In the genomic region with DNA sequence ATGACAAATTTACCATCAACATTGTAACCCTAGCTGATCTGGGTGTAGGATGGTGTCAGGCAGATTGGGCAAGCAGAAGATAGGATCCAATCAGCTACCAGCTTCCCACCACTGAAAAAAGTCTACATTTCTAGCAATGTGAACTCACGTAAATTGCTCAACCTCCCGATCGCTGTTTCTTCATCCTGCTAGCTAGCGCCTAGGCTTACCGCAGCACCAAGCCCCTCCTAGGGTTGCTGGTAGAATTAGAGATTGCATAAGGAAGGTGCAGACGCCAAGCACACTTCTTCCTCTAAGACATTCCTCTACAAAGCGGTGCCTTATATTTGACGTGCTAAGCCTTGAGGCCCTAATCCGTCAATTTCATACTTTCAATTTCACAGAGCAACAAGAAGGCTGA, we compare ENCODE assay signal across 12 mouse cellular contexts. TPM values are rescaled to one million over a fixed set of nuclear protein-coding genes. Genes with fewer than 3 reads are reported as not detected.
DNase-seq lines count a peak whose midpoint lies in the region; ATAC-seq and TF ChIP-seq lines count a peak whose summit lies in the region.
"Had no signal": no experiment of that assay in that cellular context is flagged by ENCODE, and none has a peak within 500 bp of the region (broad histone marks: within the 10 kb centered on the region; RNA-seq: fewer than 3 reads in every experiment).

No protein-coding gene starts in this region.

- no peaks in the 10 kb centered on the region for H3K27me3 ChIP-seq in embryonic facial prominence, embryonic 14.5 days (replicated peaks; ENCODE audit: control insufficient read depth, insufficient read depth, low read length)
- no peaks in the 10 kb centered on the region for H3K27me3 ChIP-seq in embryonic facial prominence, embryonic 10.5 days (replicated peaks; ENCODE audit: low read depth, poor library complexity, severe bottlenecking)
- no peaks in the 10 kb centered on the region for H3K27me3 ChIP-seq in kidney, embryonic 14.5 days (ENCODE audit: control insufficient read depth, insufficient read depth, low read length)
- no peaks in the 10 kb centered on the region for H3K27me3 ChIP-seq in lung, postnatal 0 days (replicated peaks; ENCODE audit: insufficient read depth, low read length)
- H3K27me3 ChIP-seq: Patski had no signal

- no peak for ATAC-seq in embryonic facial prominence, embryonic 14.5 days (ENCODE audit: low read depth)
- ATAC-seq in kidney, embryonic 14.5 days (ENCODE audit: low FRiP score, low TSS enrichment): no peak
- peak; percentile 78 for ATAC-seq in lung, postnatal 0 days
- ATAC-seq: Patski had no signal

- WGBS in embryonic facial prominence, embryonic 14.5 days: 58% methylated on average over 9 of the region's 9 CpGs
- 80% methylated on average over 9 of the region's 9 CpGs for WGBS in embryonic facial prominence, embryonic 10.5 days
- WGBS in kidney, embryonic 14.5 days: 74% methylated on average over 9 of the region's 9 CpGs
- WGBS in lung, postnatal 0 days: 52% methylated on average over 9 of the region's 9 CpGs

- TF ChIP-seq EP300 in lung, postnatal 0 days (IDR thresholded peaks at IDR 0.05): no peak

- peak; percentile 22 for DNase-seq in embryonic facial prominence, embryonic 14.5 days (ENCODE audit: low spot score)
- DNase-seq in embryonic facial prominence, embryonic 10.5 days (ENCODE audit: low spot score): no peak
- DNase-seq in kidney, adult 18-20 months: no peak
- DNase-seq in brain, embryonic 14.5 days (ENCODE audit: low read depth): peak; percentile 60
- peak; percentile 90 for DNase-seq in lung, postnatal 0 days (ENCODE audit: low spot score)
- DNase-seq in left cerebral cortex, postnatal 25 days (ENCODE audit: low spot score in 2 of 2): no peak
- no peak for DNase-seq in gastrocnemius, postnatal 36 days
- DNase-seq: B cell, adult 2 months; embryo, embryonic 11 days; midbrain, embryonic 14.5 days had no signal

- TF ChIP-seq CTCF in brain, embryonic 14.5 days (IDR thresholded peaks at IDR 0.05; ENCODE audit: borderline replicate concordance, extremely low read depth, insufficient read depth, insufficient read length): no peak
- TF ChIP-seq CTCF in lung, postnatal 0 days (IDR thresholded peaks at IDR 0.05): no peak

- H3K4me2 ChIP-seq in embryonic facial prominence, embryonic 14.5 days (ENCODE audit: low read depth, low read length): no peak overlapping the region
- no peak overlapping the region for H3K4me2 ChIP-seq in kidney, embryonic 14.5 days (replicated peaks; ENCODE audit: low read depth, low read length)
- 0 out of 2 replicates have a peak overlapping the region, but pooled peaks have one; percentile 28 for H3K4me2 ChIP-seq in lung, postnatal 0 days (replicated peaks; ENCODE audit: low read depth, low read length)

- no peaks in the 10 kb centered on the region for H3K4me1 ChIP-seq in embryonic facial prominence, embryonic 14.5 days (ENCODE audit: control insufficient read depth, insufficient read depth, low read length)
- H3K4me1 ChIP-seq in embryonic facial prominence, embryonic 10.5 days: peaks cover 11% of the 10 kb centered on the region
- H3K4me1 ChIP-seq in kidney, embryonic 14.5 days (ENCODE audit: control insufficient read depth, insufficient read depth, low read length): 0 out of 2 replicates have a peak, but pooled peaks cover 4% of the 10 kb centered on the region
- H3K4me1 ChIP-seq in lung, postnatal 0 days (ENCODE audit: insufficient read depth, low read depth, low read length): no peaks in the 10 kb centered on the region

- H3K9me3 ChIP-seq in embryonic facial prominence, embryonic 14.5 days (ENCODE audit: control insufficient read depth, low read length): no peaks in the 10 kb centered on the region
- H3K9me3 ChIP-seq in embryonic facial prominence, embryonic 10.5 days: no peaks in the 10 kb centered on the region
- H3K9me3 ChIP-seq in kidney, embryonic 14.5 days (ENCODE audit: control insufficient read depth, low read length): no peaks in the 10 kb centered on the region
- no peaks in the 10 kb centered on the region for H3K9me3 ChIP-seq in lung, postnatal 0 days (ENCODE audit: low read length)

- TF ChIP-seq POLR2A in brain, embryonic 14.5 days (IDR thresholded peaks at IDR 0.05; ENCODE audit: borderline replicate concordance, extremely low read depth, insufficient read depth, insufficient read length, poor library complexity, severe bottlenecking): no peak

- intact Hi-C loops in left cerebral cortex, postnatal 25 days (cut with DNase I): no loop called here
- intact Hi-C loops in gastrocnemius, postnatal 36 days (cut with DNase I): no loop called here

- no peak overlapping the region for H3K27ac ChIP-seq in embryonic facial prominence, embryonic 14.5 days (replicated peaks; ENCODE audit: low read depth, low read length)
- H3K27ac ChIP-seq in embryonic facial prominence, embryonic 10.5 days (replicated peaks): no peak overlapping the region
- H3K27ac ChIP-seq in kidney, embryonic 14.5 days (ENCODE audit: low read depth, low read length): peak overlapping the region; percentile 42; the same call in 1 of the 2 replicates
- peak overlapping the region; percentile 72 for H3K27ac ChIP-seq in lung, postnatal 0 days (ENCODE audit: low read length)

- no peak overlapping the region for H3K4me3 ChIP-seq in embryonic facial prominence, embryonic 14.5 days (ENCODE audit: low read depth, low read length)
- H3K4me3 ChIP-seq in embryonic facial prominence, embryonic 10.5 days: no peak overlapping the region
- no peak overlapping the region for H3K4me3 ChIP-seq in kidney, embryonic 14.5 days (ENCODE audit: low read length)
- H3K4me3 ChIP-seq in lung, postnatal 0 days (ENCODE audit: low read depth, low read length): peak overlapping the region; percentile 12; the same call in 1 of the 2 replicates

- no peak overlapping the region for H3K9ac ChIP-seq in embryonic facial prominence, embryonic 14.5 days (ENCODE audit: low read depth, low read length)
- H3K9ac ChIP-seq in kidney, embryonic 14.5 days (ENCODE audit: low read depth, low read length): no peak overlapping the region
- no peak overlapping the region for H3K9ac ChIP-seq in lung, postnatal 0 days (replicated peaks; ENCODE audit: low read depth)

- H3K36me3 ChIP-seq in embryonic facial prominence, embryonic 14.5 days (ENCODE audit: control insufficient read depth, insufficient read depth, low read length): peaks cover 54% of the 10 kb centered on the region
- H3K36me3 ChIP-seq in embryonic facial prominence, embryonic 10.5 days (replicated peaks): no peaks in the 10 kb centered on the region
- peaks cover 3% of the 10 kb centered on the region; the same call in 1 of the 2 replicates for H3K36me3 ChIP-seq in kidney, embryonic 14.5 days (ENCODE audit: control insufficient read depth, insufficient read depth, low read length)
- no peaks in the 10 kb centered on the region; the same call in 1 of the 2 replicates for H3K36me3 ChIP-seq in lung, postnatal 0 days (ENCODE audit: insufficient read depth, low read length)

RNA-seq across cellular contexts. Expression of a gene that starts 53.6 kb away (rescaled TPM):
- polyA plus RNA-seq in embryonic facial prominence, embryonic 14.5 days (2014; fragmentation: Nextera tagmentation; extraction: Ambion mirVana): 0.30 and 0.45 TPM in 2 replicates
- polyA plus RNA-seq in embryonic facial prominence, embryonic 10.5 days (2016; fragmentation: Nextera tagmentation; extraction: Ambion mirVana): 0.16 TPM in 1 of 2 replicates, not detected in the other
- polyA plus RNA-seq in kidney, embryonic 14.5 days (2014; fragmentation: Nextera tagmentation; extraction: Ambion mirVana): 0.13 and 0.31 TPM in 2 replicates
- polyA plus RNA-seq in brain, embryonic 14.5 days (2012; rRNA removed): 0.08 and 0.11 TPM in 2 replicates
- polyA plus RNA-seq in lung, postnatal 0 days (2015; fragmentation: Nextera tagmentation; extraction: Ambion mirVana): 1.9 TPM in 2 replicates
- under 1 TPM; 0.46 to 0.71 TPM for total RNA-seq in left cerebral cortex, postnatal 25 days (2021)
- not detected for total RNA-seq in gastrocnemius, postnatal 36 days (2021)
- polyA plus RNA-seq: midbrain, embryonic 14.5 days; Patski had no signal

Comparison
In these comparisons a context has a peak if more than half of its experiments do, and no peak if none do; other contexts are left out.
1. DNase-seq: peak in embryonic facial prominence, embryonic 14.5 days (single experiment), brain, embryonic 14.5 days (single experiment) and lung, postnatal 0 days (single experiment); none in embryonic facial prominence, embryonic 10.5 days (single experiment), kidney, adult 18-20 months (single experiment), left cerebral cortex, postnatal 25 days (0 of 2) and gastrocnemius, postnatal 36 days (0 of 2).
2. H3K27ac ChIP-seq: peak in kidney, embryonic 14.5 days (single experiment) and lung, postnatal 0 days (single experiment); none in embryonic facial prominence, embryonic 14.5 days (single experiment) and embryonic facial prominence, embryonic 10.5 days (single experiment).